Mouse (Mus musculus): Measurements from ENCODE around the gene G530012D18Rik.
"Not testable (repeated sequence)": the region's sequence is repeated elsewhere in the genome, so short reads cannot be mapped to it uniquely, and the experiment has no call there.

G530012D18Rik gene

DNA sequence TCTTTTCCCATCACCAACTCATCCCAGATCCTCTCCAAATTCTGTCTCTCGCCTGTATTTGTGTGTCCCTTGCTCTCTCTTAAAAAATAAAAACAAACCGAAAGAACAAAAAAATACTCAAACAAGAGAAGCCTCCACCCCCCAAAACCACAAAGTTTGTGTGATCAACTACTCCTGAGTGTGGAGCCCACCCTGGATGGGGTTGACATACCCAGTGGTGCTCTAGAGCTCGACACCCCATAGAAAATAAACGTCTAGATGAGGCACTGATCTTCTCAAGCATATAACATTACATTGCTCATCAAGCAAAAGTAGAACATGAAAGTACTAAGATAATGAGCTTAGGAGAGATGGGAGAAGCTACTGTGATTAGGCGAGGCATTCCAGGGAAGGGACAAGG, 41.7 kb downstream of the G530012D18Rik start:
- not testable (repeated sequence) for DNase-seq

DNA sequence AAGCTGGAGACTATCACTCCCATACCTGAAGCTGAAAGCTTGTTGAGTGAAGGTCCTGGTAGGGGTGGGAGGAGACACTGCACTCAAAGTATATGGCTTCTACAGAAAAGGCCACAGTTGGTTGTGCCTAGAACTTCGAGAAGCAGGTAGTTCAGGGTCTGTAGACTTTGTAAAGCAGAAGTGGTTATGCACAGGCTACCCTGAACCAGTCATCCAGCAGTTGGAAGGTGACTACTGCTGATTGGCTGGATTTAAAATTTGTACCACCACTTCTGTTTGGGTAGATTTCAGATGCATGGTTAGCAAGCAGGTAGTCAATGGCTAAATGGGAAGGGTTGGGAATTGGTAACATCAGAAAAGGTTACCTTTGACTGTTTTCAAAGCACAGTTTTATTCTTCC, 43.2 kb downstream of the G530012D18Rik start:
- not testable (repeated sequence) for DNase-seq

Measured in cerebellum, adult 11-12 months (tissue).